Mouse (Mus musculus) hindbrain, embryonic 10.5 days (tissue): Measurements from ENCODE around the gene Bclaf1. TPM values are rescaled to one million over a fixed set of nuclear protein-coding genes. Genes with fewer than 3 reads are reported as not detected.

Source experiments
- DNase-seq: peaks from one replicate; pipeline ENCODE4 v3.0.0-alpha.2; 2017; ENCODE audit warnings: low spot score
- H3K27ac ChIP-seq: fragments of 300-500 bp; sonication (generic); 2 replicates; pipeline ENCODE4 v1.5.1; 2016; ENCODE audit warnings: mild to moderate bottlenecking, moderate library complexity
- H3K27me3 ChIP-seq: fragments of 300-500 bp; sonication (generic); 2 replicates; pipeline ENCODE4 v1.6.1; 2016; ENCODE audit warnings: mild to moderate bottlenecking; ENCODE audit not compliant: poor library complexity, insufficient read depth, severe bottlenecking
- H3K36me3 ChIP-seq: fragments of 300-500 bp; sonication (generic); 2 replicates; pipeline ENCODE4 v1.6.1; 2016; ENCODE audit warnings: mild to moderate bottlenecking, moderate library complexity
- H3K4me1 ChIP-seq: fragments of 300-500 bp; sonication (generic); replicated peaks from 2 replicates; pipeline ENCODE4 v1.6.1; 2016; ENCODE audit warnings: mild to moderate bottlenecking
- H3K4me3 ChIP-seq: fragments of 300-500 bp; sonication (generic); 2 replicates; pipeline ENCODE4 v1.5.1; 2016; ENCODE audit warnings: mild to moderate bottlenecking, moderate library complexity
- H3K9me3 ChIP-seq: fragments of 300-500 bp; sonication (generic); 2 replicates; pipeline ENCODE4 v1.6.1; 2016; ENCODE audit warnings: mild to moderate bottlenecking, moderate library complexity
- WGBS: fragments of 180-500 bp; shearing (Covaris S2); methylation state at CpG from one replicate; pipeline ENCODE4 v1.1.7; 2016; 5-methylcytosine and 5-hydroxymethylcytosine counted together
- polyA plus RNA-seq: library from polyadenylated mRNA; unstranded; fragments of >200 nt; fragmentation: Nextera tagmentation; extraction: Ambion mirVana; gene quantifications from 2 replicates; pipeline ENCODE4 v1.2.1, GENCODE M21; 2016

Gene Bclaf1
- polyA plus RNA-seq = 124 and 155 TPM in 2 replicates

- under 1% methylated on average over 84 of the region's 84 CpGs for WGBS
These were observed at the start of gene Bclaf1 for GRCm38 (mm10) chr10:20311918-20312735. Gene Bclaf1, plus strand, starts transcription at chr10:20312469.

GRCm38 (mm10) chr10:20262896-20263295 lies 49.4 kb upstream of the Bclaf1 start:
- WGBS = 93% methylated on average over 6 of the region's 6 CpGs
- no peak for DNase-seq
- no peak overlapping the region for H3K4me3 ChIP-seq
- H3K27ac ChIP-seq = no peak overlapping the region
- H3K9me3 ChIP-seq = no peaks in the 10 kb centered on the region
- no peaks in the 10 kb centered on the region for H3K27me3 ChIP-seq
- 0 out of 2 replicates have a peak, but pooled peaks cover 5% of the 10 kb centered on the region for H3K4me1 ChIP-seq
- 0 out of 2 replicates have a peak, but pooled peaks cover 3% of the 10 kb centered on the region for H3K36me3 ChIP-seq

More at GRCm38 (mm10) chr10:20311918-20312735, at the start of gene Bclaf1:
- Histone ChIP-seq H3K4me1 (peaks cover 22% of the 10 kb centered on the region), H3K36me3 (peaks cover 17% of the 10 kb centered on the region), H3K9me3 (no peaks in the 10 kb centered on the region), H3K27me3 (no peaks in the 10 kb centered on the region), H3K27ac (peak within 1 kb of the TSS; percentile 99), H3K4me3 (peak within 1 kb of the TSS; percentile 77)
- DNase-seq = peak; percentile 100

- H3K4me3 ChIP-seq = no peak overlapping the region
- 74% methylated on average over 7 of the region's 7 CpGs for WGBS
- H3K27me3 ChIP-seq = no peaks in the 10 kb centered on the region
- H3K9me3 ChIP-seq = no peaks in the 10 kb centered on the region
- H3K27ac ChIP-seq = no peak overlapping the region
- H3K36me3 ChIP-seq = peaks cover 6% of the 10 kb centered on the region; the same call in 1 of the 2 replicates
- DNase-seq = no peak
- H3K4me1 ChIP-seq = peaks cover 9% of the 10 kb centered on the region; the same call in 1 of the 2 replicates
These were observed 47.8 kb upstream of the Bclaf1 start for GRCm38 (mm10) chr10:20264479-20264878.

- 81% methylated on average over 10 of the region's 10 CpGs for WGBS
- H3K4me3 ChIP-seq = no peak overlapping the region
- no peak for DNase-seq
- H3K4me1 ChIP-seq = peaks cover 9% of the 10 kb centered on the region; the same call in 1 of the 2 replicates
- H3K27ac ChIP-seq = peak overlapping the region; percentile 56; the same call in 1 of the 2 replicates
- no peaks in the 10 kb centered on the region for H3K27me3 ChIP-seq
- H3K9me3 ChIP-seq = peaks cover under 1% of the 10 kb centered on the region; the same call in 1 of the 2 replicates
- peaks cover 22% of the 10 kb centered on the region for H3K36me3 ChIP-seq
These were observed 45.2 kb upstream of the Bclaf1 start for GRCm38 (mm10) chr10:20267032-20267431.

DNA sequence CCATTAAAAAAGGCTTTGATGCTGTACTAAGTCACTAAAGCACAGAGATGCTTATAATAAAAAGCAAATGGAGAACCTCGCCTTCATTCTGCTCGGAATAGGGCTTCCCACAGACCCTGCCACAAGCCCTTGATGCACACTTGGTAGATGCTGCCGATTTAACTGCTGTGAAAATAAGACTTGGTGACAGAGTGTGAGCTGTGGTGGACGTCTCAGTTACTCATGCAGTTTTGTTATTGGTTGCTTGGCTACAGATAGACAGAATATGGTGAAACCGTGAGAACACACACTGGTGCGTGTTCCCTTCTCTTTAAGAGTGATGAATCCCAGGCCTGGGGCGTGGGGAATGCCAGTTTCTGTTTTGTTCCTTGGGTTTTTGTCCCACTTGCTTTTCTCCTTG lies 43.3 kb upstream of the Bclaf1 start:
- peaks cover 16% of the 10 kb centered on the region for H3K4me1 ChIP-seq

DNA sequence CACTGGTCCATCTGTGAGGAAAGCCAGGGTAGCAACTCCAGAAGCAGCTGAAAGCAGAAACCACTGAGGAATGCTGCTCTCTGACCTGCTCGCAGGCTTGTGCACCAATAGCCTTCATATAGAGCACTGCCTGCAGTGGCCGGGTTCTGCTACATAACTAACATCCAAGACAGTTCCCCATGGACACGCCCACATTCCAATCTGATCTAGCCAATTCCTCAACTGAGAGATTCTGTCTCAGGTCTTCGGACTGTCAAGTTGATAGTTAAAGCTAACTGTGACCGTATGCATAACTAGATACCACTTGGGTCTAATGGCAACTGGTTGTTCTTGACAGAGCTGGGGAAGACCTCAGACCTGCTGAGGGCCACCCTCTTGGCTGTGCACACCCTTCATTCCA lies 39.9 kb upstream of the Bclaf1 start:
- no peak overlapping the region for H3K4me3 ChIP-seq
- H3K27me3 ChIP-seq = no peaks in the 10 kb centered on the region
- H3K9me3 ChIP-seq = peaks cover 4% of the 10 kb centered on the region; the same call in 1 of the 2 replicates
- H3K36me3 ChIP-seq = peaks cover 32% of the 10 kb centered on the region
- H3K27ac ChIP-seq = no peak overlapping the region
- no peak for DNase-seq
- 93% methylated on average over 5 of the region's 5 CpGs for WGBS
- peaks cover 12% of the 10 kb centered on the region for H3K4me1 ChIP-seq

More for the DNA sequence above, 43.3 kb upstream of the Bclaf1 start:
- peaks cover 4% of the 10 kb centered on the region; the same call in 1 of the 2 replicates for H3K9me3 ChIP-seq
- H3K27me3 ChIP-seq = no peaks in the 10 kb centered on the region
- DNase-seq = no peak
- H3K4me3 ChIP-seq = no peak overlapping the region
- peaks cover 25% of the 10 kb centered on the region for H3K36me3 ChIP-seq
- no peak overlapping the region for H3K27ac ChIP-seq
- WGBS = 84% methylated on average over 7 of the region's 7 CpGs

DNA sequence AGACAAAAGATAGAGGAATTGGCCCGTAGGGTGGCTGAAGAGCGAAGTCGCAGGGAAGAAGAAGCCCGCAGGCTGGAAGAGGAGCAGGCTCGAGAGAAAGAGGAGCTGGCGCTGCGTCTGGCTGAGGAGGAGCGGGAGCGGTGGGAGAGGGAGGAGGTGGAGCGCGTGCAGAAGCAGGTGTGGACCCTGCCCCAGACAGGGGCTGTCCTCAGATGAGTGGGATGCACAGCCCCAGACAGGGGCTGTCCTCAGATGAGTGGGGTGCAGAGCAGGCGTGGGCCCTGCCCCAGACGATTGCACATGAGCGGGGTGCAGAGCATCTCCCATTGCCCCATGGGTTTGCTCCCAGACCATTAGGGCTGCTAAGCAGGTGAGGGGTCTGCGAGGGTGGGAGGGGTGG lies 39.0 kb upstream of the Bclaf1 start:
- Histone ChIP-seq H3K4me3 (no peak overlapping the region), H3K4me1 (peaks cover 12% of the 10 kb centered on the region), H3K36me3 (peaks cover 35% of the 10 kb centered on the region), H3K27me3 (no peaks in the 10 kb centered on the region), H3K27ac (peak overlapping the region; percentile 23; the same call in 1 of the 2 replicates), H3K9me3 (peaks cover 4% of the 10 kb centered on the region; the same call in 1 of the 2 replicates)
- no peak for DNase-seq
- WGBS = 55% methylated on average over 15 of the region's 15 CpGs

DNA sequence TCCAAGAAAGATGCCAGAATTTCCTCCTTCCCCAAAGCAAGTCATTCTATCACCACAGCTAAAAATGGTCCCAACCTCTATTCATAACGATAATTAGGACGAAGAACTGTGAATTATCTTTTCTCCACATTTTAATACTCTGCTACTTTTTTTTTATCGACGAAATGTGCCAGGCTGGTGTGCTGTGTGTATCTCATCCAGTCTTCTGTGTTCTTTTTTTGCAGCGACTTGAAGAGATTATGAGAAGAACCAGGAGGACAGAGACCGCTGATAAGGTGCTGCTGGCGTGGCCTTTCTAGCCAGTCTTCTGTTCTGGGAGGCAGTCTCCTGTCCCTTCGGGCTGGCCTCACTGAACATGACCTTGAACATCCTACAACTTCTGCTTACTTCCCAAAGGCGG lies 38.2 kb upstream of the Bclaf1 start:
- Histone ChIP-seq H3K27me3 (no peaks in the 10 kb centered on the region), H3K36me3 (peaks cover 42% of the 10 kb centered on the region), H3K9me3 (peaks cover 4% of the 10 kb centered on the region; the same call in 1 of the 2 replicates), H3K27ac (no peak overlapping the region), H3K4me3 (no peak overlapping the region), H3K4me1 (peaks cover 11% of the 10 kb centered on the region)
- DNase-seq = no peak
- WGBS = 85% methylated on average over 9 of the region's 9 CpGs

- H3K27me3 ChIP-seq = no peaks in the 10 kb centered on the region
- no peak for DNase-seq
- no peaks in the 10 kb centered on the region for H3K9me3 ChIP-seq
- peaks cover 17% of the 10 kb centered on the region for H3K36me3 ChIP-seq
- WGBS = 76% methylated on average over 2 of the region's 2 CpGs
- no peak overlapping the region for H3K27ac ChIP-seq
- H3K4me3 ChIP-seq = no peak overlapping the region
- peaks cover 26% of the 10 kb centered on the region for H3K4me1 ChIP-seq
These were observed 30.8 kb upstream of the Bclaf1 start for GRCm38 (mm10) chr10:20281456-20281855.

- peak; percentile 85 for DNase-seq
- peaks cover 40% of the 10 kb centered on the region for H3K4me1 ChIP-seq
These were observed 26.8 kb upstream of the Bclaf1 start for GRCm38 (mm10) chr10:20285289-20285975.

DNA sequence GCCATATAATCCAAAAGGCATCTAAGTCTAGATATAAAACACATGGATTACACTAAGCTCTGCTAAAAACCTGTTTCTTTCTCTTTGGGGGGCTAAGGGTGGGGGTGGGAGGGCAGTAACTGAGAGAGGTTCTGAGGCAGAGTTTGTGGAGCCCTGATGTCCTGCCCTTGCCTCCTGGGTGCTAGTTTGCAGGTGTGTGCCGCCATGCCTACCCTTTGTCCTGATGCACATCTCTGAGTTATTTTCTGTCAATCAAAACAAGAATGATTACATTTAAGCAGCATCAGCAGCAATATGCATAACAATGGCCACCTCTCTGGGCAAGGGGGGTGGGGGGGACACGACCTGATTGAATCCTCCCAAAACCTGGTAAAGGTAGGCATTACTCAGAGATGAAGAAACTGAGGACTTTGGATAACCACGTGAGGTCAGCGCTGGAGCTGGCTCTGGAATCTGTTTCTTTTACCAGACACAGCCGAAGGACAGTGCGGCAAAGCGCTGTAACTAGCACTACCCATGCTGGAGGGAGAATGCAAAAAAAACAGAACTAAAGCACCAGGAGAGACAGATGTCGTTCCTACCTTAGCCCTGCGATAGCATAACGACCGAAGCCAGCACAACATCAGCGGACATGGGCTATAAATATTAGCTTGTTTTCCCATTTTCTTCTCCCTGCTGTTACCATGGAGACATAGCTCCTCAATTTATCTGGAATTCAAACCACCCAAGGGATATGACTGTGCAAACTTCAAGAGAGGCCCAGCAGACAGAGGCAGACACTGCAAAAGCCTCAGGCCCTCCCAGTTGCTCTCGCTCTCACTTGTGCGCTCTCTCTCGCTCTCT lies 26.1 kb upstream of the Bclaf1 start:
- peaks cover 47% of the 10 kb centered on the region for H3K4me1 ChIP-seq
- H3K27me3 ChIP-seq = peaks cover 7% of the 10 kb centered on the region; the same call in 1 of the 2 replicates
- H3K27ac ChIP-seq = peak overlapping the region; percentile 92
- H3K4me3 ChIP-seq = peak overlapping the region; percentile 35
- no peaks in the 10 kb centered on the region for H3K36me3 ChIP-seq
- DNase-seq = peak; percentile 56
- no peaks in the 10 kb centered on the region for H3K9me3 ChIP-seq
- 27% methylated on average over 15 of the region's 15 CpGs for WGBS

More at GRCm38 (mm10) chr10:20285289-20285975, 26.8 kb upstream of the Bclaf1 start:
- Histone ChIP-seq H3K36me3 (no peaks in the 10 kb centered on the region), H3K27me3 (peaks cover 7% of the 10 kb centered on the region; the same call in 1 of the 2 replicates), H3K4me3 (peak overlapping the region; percentile 35), H3K9me3 (no peaks in the 10 kb centered on the region), H3K27ac (peak overlapping the region; percentile 92)
- WGBS = 11% methylated on average over 10 of the region's 10 CpGs

GRCm38 (mm10) chr10:20287369-20287768 lies 24.9 kb upstream of the Bclaf1 start:
- H3K4me1 ChIP-seq = peaks cover 44% of the 10 kb centered on the region
- H3K27me3 ChIP-seq = peaks cover 7% of the 10 kb centered on the region; the same call in 1 of the 2 replicates
- peak overlapping the region; percentile 92 for H3K27ac ChIP-seq
- 13% methylated on average over 6 of the region's 6 CpGs for WGBS
- peak; percentile 69 for DNase-seq
- H3K4me3 ChIP-seq = no peak overlapping the region
- no peaks in the 10 kb centered on the region for H3K36me3 ChIP-seq
- H3K9me3 ChIP-seq = no peaks in the 10 kb centered on the region
